Mouse (Mus musculus) gastrocnemius, postnatal 36 days (tissue): ENCODE measurements around the gene Pygl. TPM values are rescaled to one million over a fixed set of nuclear protein-coding genes. Genes with fewer than 3 reads are reported as not detected.
"Not testable (repeated sequence)": the region's sequence is repeated elsewhere in the genome, so short reads cannot be mapped to it uniquely, and the experiment has no call there.

Source experiments
- DNase-seq, 2 experiments: peaks; one replicate each; pipeline ENCODE4 v3.0.0; 2022
- intact Hi-C: fragments of 180-260 bp; cut with DNase I; formaldehyde crosslinking; loops from one replicate; pipeline ENCODE4 v1.15.1; 2025
- total RNA-seq, 2 experiments: library from RNA; stranded (reverse); gene quantifications; 2 replicates each; pipeline ENCODE4 v1.2.3; 2021

The Pygl gene
- total RNA-seq, 2 experiments from 2014 or later, result 1.5 to 1.7 TPM

DNA sequence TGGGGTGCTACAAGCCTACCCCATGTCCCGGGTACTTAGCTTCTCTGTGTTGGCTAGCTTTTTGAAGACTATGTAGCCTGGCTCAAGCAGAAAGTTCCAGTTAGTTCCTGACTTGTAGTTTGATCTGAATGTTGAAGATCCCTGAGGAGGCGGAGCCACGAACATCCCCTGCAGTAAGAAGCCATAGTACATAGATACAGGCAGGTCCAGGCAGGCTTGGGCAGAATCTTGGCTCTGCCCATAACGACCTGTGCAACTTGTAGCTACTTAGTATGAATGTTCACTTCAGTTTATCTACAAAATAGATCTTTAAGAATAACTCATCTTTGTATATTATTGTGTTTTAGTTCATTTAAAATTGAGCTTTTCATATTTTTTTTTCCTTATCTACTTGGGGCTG, 63.3 kb downstream of the Pygl start:
- intact Hi-C loops, result no loop called here
- DNase-seq, result no peak

DNA sequence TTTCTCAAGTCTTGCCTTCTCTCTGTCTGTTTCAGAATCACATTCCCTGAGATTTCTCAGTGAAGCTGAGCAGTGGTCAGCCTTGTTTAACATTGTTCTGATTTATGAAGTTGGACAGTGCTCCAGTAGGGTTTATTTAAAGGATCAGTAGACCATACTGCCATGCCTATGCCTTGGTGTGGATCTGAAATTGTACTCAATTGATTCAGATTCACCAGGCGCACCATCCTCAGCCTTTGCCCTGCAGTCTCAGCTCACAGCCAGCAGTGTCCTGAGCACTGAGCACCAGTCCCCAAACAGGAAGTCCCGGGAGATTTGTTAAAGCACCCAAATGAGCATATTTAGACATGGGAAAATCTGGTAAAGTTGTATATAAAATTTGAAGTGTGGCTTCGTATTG, 66.5 kb downstream of the Pygl start:
- no peak for DNase-seq
- intact Hi-C loops, result no loop called here

DNA sequence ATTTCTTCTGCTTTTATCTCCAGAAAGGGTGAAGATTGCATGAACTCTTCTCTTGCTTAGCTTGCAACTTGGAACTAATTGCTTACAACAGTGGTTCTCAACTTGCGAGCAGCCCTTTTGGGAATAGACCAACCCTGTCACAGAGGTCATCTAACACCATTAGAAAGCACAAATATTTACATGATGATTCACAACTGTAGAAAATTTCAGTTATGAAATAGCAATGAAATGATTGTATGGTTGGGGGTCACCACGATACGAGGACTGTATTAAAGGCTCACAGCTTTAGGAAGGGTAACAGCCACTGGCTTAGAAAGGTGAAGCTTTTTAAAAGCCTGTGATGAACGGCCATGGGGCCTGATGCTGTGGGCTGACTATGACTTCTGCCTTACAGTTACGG, 70.2 kb downstream of the Pygl start:
- intact Hi-C loops, result no loop called here
- no peak for DNase-seq

DNA sequence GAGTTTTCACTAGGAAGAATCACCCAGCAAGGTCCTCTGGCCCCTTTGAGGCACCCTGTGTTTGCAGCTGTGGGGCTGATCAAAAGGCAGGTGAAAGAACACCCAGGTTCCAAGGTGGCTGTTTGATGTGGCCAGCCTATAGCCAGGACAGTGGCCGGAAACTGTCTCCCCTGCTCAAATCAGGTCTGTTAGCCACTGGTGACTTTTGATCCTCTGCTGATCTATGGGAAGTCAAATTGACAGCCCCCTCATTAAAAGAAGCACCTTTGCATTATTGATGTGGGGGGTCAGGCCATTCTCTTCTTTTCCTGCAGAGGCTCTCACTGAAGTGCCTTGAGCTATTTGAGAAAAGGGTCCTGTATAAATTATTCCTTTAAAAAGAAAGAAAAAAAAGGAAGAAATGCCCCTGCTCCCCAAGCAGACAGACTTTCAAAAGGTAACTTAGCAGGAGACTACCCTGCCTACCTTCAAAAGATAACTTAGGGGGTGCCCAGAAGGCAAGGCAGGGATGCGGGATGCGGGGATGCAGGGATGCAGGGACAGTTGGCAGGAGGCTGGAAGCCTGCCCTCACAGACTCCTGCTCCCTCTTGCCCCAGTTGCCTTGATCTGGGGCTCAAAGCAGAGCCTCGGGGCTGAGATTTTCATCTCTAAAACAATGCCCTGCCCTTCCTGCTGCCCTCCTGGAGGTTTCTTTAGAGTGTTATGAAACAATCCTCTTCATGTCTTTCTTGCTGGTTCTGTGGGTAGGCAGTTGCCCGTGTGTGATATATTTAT, 73.8 kb downstream of the Pygl start:
- intact Hi-C loops, result no loop called here
- no peak for DNase-seq

DNA sequence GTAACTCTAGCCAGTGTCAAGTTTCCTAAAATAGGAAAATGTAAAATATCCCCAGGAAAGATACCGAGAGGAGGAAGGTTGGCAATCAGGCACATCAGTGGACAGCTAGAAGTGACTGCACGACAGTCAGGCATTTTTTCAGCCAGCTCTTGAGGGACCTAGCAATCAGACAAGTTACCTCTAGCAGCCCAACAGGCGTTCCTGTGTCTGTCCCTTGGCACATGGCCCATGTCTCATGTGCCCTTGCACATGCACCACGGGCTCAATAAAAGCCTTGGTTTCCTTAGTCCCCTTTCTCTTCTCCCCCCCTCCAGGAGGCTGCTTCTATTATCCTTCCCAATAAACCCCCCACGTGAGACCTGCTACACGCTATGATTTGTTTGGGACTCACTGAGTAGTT, 75.1 kb downstream of the Pygl start:
- intact Hi-C loops, result no loop called here
- no peak for DNase-seq

DNA sequence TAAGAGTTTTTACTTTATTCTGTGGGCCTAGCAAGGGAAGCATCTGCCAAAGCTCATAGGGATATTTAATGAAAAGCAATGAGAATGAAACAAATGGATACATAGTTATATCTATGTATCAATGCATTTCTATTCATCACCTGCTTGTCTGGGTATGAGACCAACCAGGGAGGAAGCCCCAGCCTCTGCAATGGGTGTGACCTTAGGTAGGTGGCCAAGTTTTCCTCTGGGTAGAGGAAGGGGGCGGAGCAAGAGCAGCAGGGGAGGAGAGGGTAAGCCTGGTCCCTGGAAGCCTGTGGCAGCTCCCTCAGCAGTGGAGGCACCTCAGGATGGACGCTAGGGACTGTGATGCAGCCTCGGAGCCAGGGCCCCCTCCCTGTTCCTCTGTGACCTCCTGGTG, 77.4 kb downstream of the Pygl start, which contains the start of gene Abhd12b:
Gene Abhd12b, plus strand, starts transcription at position 301 of the 400 bp plus-strand sequence.
- intact Hi-C loops, result no loop called here
- no peak for DNase-seq

GRCm38 (mm10) chr12:70148631-70149265, 82.5 kb downstream of the Pygl start:
- intact Hi-C loops, result loop anchor here (5.0 to 10.0 kb wide), 2 partner anchors 71 to 164 kb away; partner anchors contain the start of gene Sav1
- no peak for DNase-seq

DNA sequence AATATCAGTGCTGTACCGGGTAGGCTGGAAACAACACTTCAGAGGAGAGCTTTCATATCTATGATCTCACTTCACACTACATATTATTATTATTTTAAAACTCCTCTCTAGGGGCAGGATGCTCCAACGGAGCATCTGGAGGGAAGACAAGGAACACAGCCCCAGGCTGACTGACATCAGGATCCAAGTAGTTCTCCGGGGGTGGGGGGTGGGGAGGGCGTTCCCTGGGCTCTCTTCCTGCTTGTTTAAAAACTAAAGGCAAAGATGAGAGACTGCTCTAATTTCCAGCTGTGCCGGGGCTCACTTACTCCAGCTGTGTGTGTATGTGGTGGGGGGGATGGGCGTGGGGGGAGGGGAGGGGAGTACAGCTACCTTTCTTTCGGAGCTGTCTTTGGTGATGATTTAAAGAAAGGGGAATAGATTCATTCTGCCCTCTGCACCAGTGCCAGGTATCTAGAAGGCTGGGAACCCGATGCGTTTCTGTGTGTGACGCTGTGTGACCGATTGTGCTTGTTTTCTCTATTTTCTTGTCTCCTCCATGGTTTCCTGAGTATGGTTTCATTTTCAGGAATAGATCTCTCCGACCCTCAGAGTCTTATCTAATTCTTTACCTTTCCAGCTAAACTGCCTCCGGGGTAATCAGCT, 83.2 kb downstream of the Pygl start:
- intact Hi-C loops, result loop anchor here (5.0 to 10.0 kb wide), 2 partner anchors 71 to 163 kb away; partner anchors contain the start of gene Sav1

GRCm38 (mm10) chr12:70145586-70145985, 85.7 kb downstream of the Pygl start:
- no peak for DNase-seq
- intact Hi-C loops, result loop anchor here (5.0 to 10.0 kb wide), 2 partner anchors 68 to 161 kb away; partner anchors contain the start of gene Sav1

More for the DNA sequence above, 83.2 kb downstream of the Pygl start:
- no peak for DNase-seq

- intact Hi-C loops, result loop anchor here (5.0 to 10.0 kb wide), 2 partner anchors 68 to 160 kb away; partner anchors contain the start of gene Sav1
- DNase-seq, result no peak
Measured at GRCm38 (mm10) chr12:70144637-70145448, 86.4 kb downstream of the Pygl start.

DNA sequence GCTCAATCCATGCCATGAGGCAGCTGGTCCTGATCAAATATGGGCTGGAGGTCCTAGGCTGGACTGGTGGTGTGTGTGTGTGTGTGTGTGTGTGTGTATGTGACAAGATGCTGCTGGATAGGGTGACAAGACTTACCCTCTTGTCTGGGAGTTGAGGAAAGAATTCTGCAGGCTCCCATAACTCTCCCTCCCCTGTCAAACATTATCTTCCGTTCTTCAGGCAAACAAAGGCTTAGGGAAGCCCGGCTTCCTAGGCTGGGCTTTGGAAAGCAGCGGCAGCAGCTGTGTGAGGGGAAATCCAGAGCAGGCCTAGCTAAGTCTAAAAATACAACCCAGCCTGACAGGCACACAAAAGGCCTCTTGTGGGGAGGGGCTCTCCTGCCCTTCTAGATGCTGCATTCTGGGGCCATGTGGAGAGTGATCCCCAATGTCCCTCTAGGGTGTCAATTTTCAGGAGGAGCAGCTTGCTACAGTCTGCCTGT, 87.1 kb downstream of the Pygl start:
- intact Hi-C loops, result loop anchor here (10.0 kb wide), 1 partner anchor 159 kb away; the partner anchor contains the start of gene Sav1
- not testable (repeated sequence) for DNase-seq

DNA sequence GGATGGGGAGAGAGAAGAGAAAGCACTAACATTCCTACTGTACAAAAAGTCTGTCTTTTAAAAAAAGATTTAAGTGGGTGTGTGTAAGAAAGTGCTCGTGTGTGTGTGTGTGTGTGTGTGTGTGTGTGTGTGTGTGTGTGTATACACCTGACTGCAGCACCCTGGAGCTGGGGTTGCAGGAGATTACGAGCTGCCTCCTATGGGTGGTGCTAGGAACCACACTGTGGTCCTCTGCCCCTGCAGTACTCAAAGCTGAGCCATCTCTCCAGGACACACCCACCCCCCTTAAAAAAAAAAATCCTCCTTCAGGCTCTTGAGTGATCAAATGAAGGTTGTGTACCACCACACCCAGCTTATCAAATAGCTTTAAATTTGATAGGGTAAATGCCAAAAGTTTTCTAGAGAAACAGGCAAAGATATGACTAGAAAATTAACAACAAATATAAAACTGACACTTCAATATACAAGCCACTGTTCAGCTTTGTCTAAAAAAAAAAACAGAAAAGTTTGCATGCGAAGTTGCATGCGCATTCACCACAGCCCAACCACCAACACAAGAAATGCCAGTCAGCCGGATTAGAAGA, 90.2 kb downstream of the Pygl start:
- intact Hi-C loops, result loop anchor here (10.0 kb wide), 1 partner anchor 156 kb away; the partner anchor contains the start of gene Sav1
- no peak for DNase-seq

Other genes with a start within 250 kb of the Pygl start
- 10 to 100 TPM; 30.1 to 33.8 TPM for gene Sav1, start 244.5 kb downstream of the Pygl start, total RNA-seq
- 10 to 100 TPM; 20.8 to 25.2 TPM for gene Nin, start 117.8 kb downstream of the Pygl start, total RNA-seq
- gene Abhd12b, start 77.3 kb downstream of the Pygl start, total RNA-seq, result not detected
- under 1 TPM in 1 of 2 experiments, not detected in 1; 0.10 TPM for gene Trim9, start 116.1 kb upstream of the Pygl start, total RNA-seq
- 1 to 10 TPM; 8.1 to 8.9 TPM for gene Tmx1, start 221.6 kb upstream of the Pygl start, total RNA-seq